Mouse (Mus musculus): ENCODE results near the gene Enthd1. TPM values are rescaled to one million over a fixed set of nuclear protein-coding genes. Genes with fewer than 3 reads are reported as not detected.

The Enthd1 gene
- polyA plus RNA-seq, 1 experiment = not detected

- no peaks in the 10 kb centered on the region for H3K27me3 ChIP-seq (ENCODE audit: control insufficient read depth, insufficient read depth, low read length)
- DNase-seq = no peak
- H3K4me1 ChIP-seq (ENCODE audit: control insufficient read depth, insufficient read depth, low read length) = peaks cover 6% of the 10 kb centered on the region; the same call in 1 of the 2 replicates
- H3K27ac ChIP-seq (ENCODE audit: insufficient read depth, low read length) = no peak overlapping the region
- TF ChIP-seq CTCF (IDR thresholded peaks at IDR 0.05; ENCODE audit: borderline replicate concordance, insufficient read depth, low read depth, low read length) (no peak), POLR2A (IDR thresholded peaks at IDR 0.05; ENCODE audit: borderline replicate concordance, insufficient read depth, low read length) (no peak)
- WGBS = 68% methylated on average over 4 of the region's 4 CpGs
- H3K4me3 ChIP-seq (replicated peaks; ENCODE audit: insufficient read depth, low read depth, low read length) = no peak overlapping the region
Observed at GRCm38 (mm10) chr15:80413070-80413469, 151.9 kb downstream of the Enthd1 start.

GRCm38 (mm10) chr15:80410661-80411060, 154.3 kb downstream of the Enthd1 start:
- H3K4me1 ChIP-seq (ENCODE audit: control insufficient read depth, insufficient read depth, low read length) = peaks cover 9% of the 10 kb centered on the region; the same call in 1 of the 2 replicates
- H3K27me3 ChIP-seq (ENCODE audit: control insufficient read depth, insufficient read depth, low read length) = no peaks in the 10 kb centered on the region
- no peak for DNase-seq
- TF ChIP-seq POLR2A (IDR thresholded peaks at IDR 0.05; ENCODE audit: borderline replicate concordance, insufficient read depth, low read length) (no peak), CTCF (IDR thresholded peaks at IDR 0.05; ENCODE audit: borderline replicate concordance, insufficient read depth, low read depth, low read length) (no peak)
- WGBS = 36% methylated on average over 7 of the region's 7 CpGs
- H3K27ac ChIP-seq (ENCODE audit: insufficient read depth, low read length) = no peak overlapping the region
- H3K4me3 ChIP-seq (replicated peaks; ENCODE audit: insufficient read depth, low read depth, low read length) = no peak overlapping the region

- DNase-seq = no peak
- no peak overlapping the region for H3K4me3 ChIP-seq (replicated peaks; ENCODE audit: insufficient read depth, low read depth, low read length)
- H3K27ac ChIP-seq (ENCODE audit: insufficient read depth, low read length) = no peak overlapping the region
- WGBS = 22% methylated on average over 1 of the region's 1 CpGs
- peaks cover 4% of the 10 kb centered on the region; the same call in 1 of the 2 replicates for H3K4me1 ChIP-seq (ENCODE audit: control insufficient read depth, insufficient read depth, low read length)
- TF ChIP-seq CTCF (IDR thresholded peaks at IDR 0.05; ENCODE audit: borderline replicate concordance, insufficient read depth, low read depth, low read length) = no peak
- no peak for TF ChIP-seq POLR2A (IDR thresholded peaks at IDR 0.05; ENCODE audit: borderline replicate concordance, insufficient read depth, low read length)
- no peaks in the 10 kb centered on the region for H3K27me3 ChIP-seq (ENCODE audit: control insufficient read depth, insufficient read depth, low read length)
Observed at GRCm38 (mm10) chr15:80407873-80408272, 157.1 kb downstream of the Enthd1 start.

Other genes starting within 250 kb of the Enthd1 start
- 0.08 and 0.16 TPM in 2 replicates for gene Grap2, start 7.4 kb upstream of the Enthd1 start, polyA plus RNA-seq (2012; rRNA removed)
- gene Fam83f, start 106.7 kb upstream of the Enthd1 start, polyA plus RNA-seq (2012; rRNA removed) = 0.25 and 0.35 TPM in 2 replicates
- gene Tnrc6b, start 146.2 kb upstream of the Enthd1 start, polyA plus RNA-seq (2012; rRNA removed) = 32.5 and 36.3 TPM in 2 replicates